Mouse (Mus musculus) liver, postnatal 0 days (tissue): ENCODE results near the gene Gse1. TPM values are rescaled to one million over a fixed set of nuclear protein-coding genes. Genes with fewer than 3 reads are reported as not detected.
A peak's percentile ranks its signal among the peaks of the same experiment; 100 is the strongest.

ENCODE experiments used
- ATAC-seq: fragments of 200-750 bp; cut with Nextera tagmentation; 2 replicates; pipeline ENCODE4 v1.8.0; 2017; ENCODE audit warnings: mild to moderate bottlenecking, moderate library complexity
- DNase-seq: peaks from one replicate; pipeline ENCODE4 v3.0.0-alpha.2; 2016
- H3K27ac ChIP-seq: fragments of 300-500 bp; sonication (generic); 2 replicates; pipeline ENCODE4 v1.5.1; 2014; ENCODE audit warnings: antibody characterized with exemption, moderate library complexity, mild to moderate bottlenecking, low read depth
- H3K27me3 ChIP-seq: fragments of 300-500 bp; sonication (generic); 2 replicates; pipeline ENCODE4 v1.6.1; 2014; ENCODE audit warnings: low read length, control low read depth, mixed read lengths; ENCODE audit not compliant: insufficient read depth
- H3K36me3 ChIP-seq: fragments of 300-500 bp; sonication (generic); replicated peaks from 2 replicates; pipeline ENCODE4 v1.6.1; 2014; ENCODE audit warnings: mild to moderate bottlenecking, control low read depth, low read length, moderate library complexity, mixed read lengths; ENCODE audit not compliant: insufficient read depth
- H3K4me1 ChIP-seq: fragments of 300-500 bp; sonication (generic); 2 replicates; pipeline ENCODE4 v1.6.1; 2014; ENCODE audit warnings: antibody characterized with exemption, mild to moderate bottlenecking, control low read depth; ENCODE audit not compliant: insufficient read depth
- H3K4me2 ChIP-seq: fragments of 300-500 bp; sonication (generic); 2 replicates; pipeline ENCODE4 v1.6.1; 2014; ENCODE audit warnings: low read depth, mild to moderate bottlenecking, low read length, moderate library complexity, mixed read lengths
- H3K4me3 ChIP-seq: fragments of 300-500 bp; sonication (generic); 2 replicates; pipeline ENCODE4 v1.5.1; 2014; ENCODE audit warnings: low read depth, low read length
- H3K9ac ChIP-seq: fragments of 300-500 bp; sonication (generic); replicated peaks from 2 replicates; pipeline ENCODE4 v1.6.1; 2014; ENCODE audit warnings: mild to moderate bottlenecking, moderate library complexity
- H3K9me3 ChIP-seq: fragments of 300-500 bp; sonication (generic); 2 replicates; pipeline ENCODE4 v1.6.1; 2016; ENCODE audit warnings: mild to moderate bottlenecking, control low read depth, low read length, mixed read lengths
- CTCF ChIP-seq: sonication (generic); IDR thresholded peaks from 2 replicates; pipeline ENCODE4 v1.5.1; 2016; ENCODE audit warnings: antibody characterized with exemption, low read depth
- EP300 ChIP-seq: IDR thresholded peaks from 2 replicates; pipeline ENCODE4 v1.6.1; 2016; ENCODE audit warnings: antibody characterized with exemption, low read depth, mild to moderate bottlenecking
- WGBS: fragments of 180-500 bp; shearing (Covaris S2); extraction: QIAGEN DNeasy Blood & Tissue Kit; methylation state at CpG from one replicate; pipeline ENCODE4 v1.1.7; 2014; ENCODE audit not compliant: insufficient replicate concordance; 5-methylcytosine and 5-hydroxymethylcytosine counted together
- polyA plus RNA-seq: library from polyadenylated mRNA; unstranded; fragments of >200 nt; fragmentation: Nextera tagmentation; extraction: Ambion mirVana; gene quantifications from 2 replicates; pipeline ENCODE4 v1.2.1, GENCODE M21; 2015

The Gse1 gene
- polyA plus RNA-seq, 1 experiment from 2014 or later: 7.7 TPM

- ATAC-seq (no peak), DNase-seq (no peak)
- Histone ChIP-seq H3K9me3 (no peaks in the 10 kb centered on the region), H3K36me3 (no peaks in the 10 kb centered on the region), H3K9ac (no peak overlapping the region), H3K4me2 (no peak overlapping the region), H3K4me3 (no peak overlapping the region), H3K27me3 (0 out of 2 replicates have a peak, but pooled peaks cover 3% of the 10 kb centered on the region), H3K4me1 (peaks cover 1% of the 10 kb centered on the region; the same call in 1 of the 2 replicates), H3K27ac (no peak overlapping the region)
- TF ChIP-seq EP300: no peak
- 86% methylated on average over 13 of the region's 13 CpGs for WGBS
Measured at GRCm38 (mm10) chr8:120259206-120259605, 30.9 kb downstream of the Gse1 start.

GRCm38 (mm10) chr8:120260677-120261076 lies 32.4 kb downstream of the Gse1 start:
- Histone ChIP-seq H3K36me3 (no peaks in the 10 kb centered on the region), H3K4me2 (no peak overlapping the region), H3K4me1 (peaks cover 11% of the 10 kb centered on the region; the same call in 1 of the 2 replicates), H3K27me3 (0 out of 2 replicates have a peak, but pooled peaks cover 3% of the 10 kb centered on the region), H3K9me3 (no peaks in the 10 kb centered on the region), H3K4me3 (no peak overlapping the region), H3K9ac (no peak overlapping the region), H3K27ac (no peak overlapping the region)
- ATAC-seq: no peak
- no peak for TF ChIP-seq EP300
- no peak for TF ChIP-seq CTCF
- WGBS: 78% methylated on average over 5 of the region's 5 CpGs
- no peak for DNase-seq

GRCm38 (mm10) chr8:120261338-120262120 lies 33.3 kb downstream of the Gse1 start:
- ATAC-seq: no peak
- Histone ChIP-seq H3K27me3 (0 out of 2 replicates have a peak, but pooled peaks cover 3% of the 10 kb centered on the region), H3K4me3 (no peak overlapping the region), H3K9ac (no peak overlapping the region), H3K9me3 (no peaks in the 10 kb centered on the region), H3K4me2 (no peak overlapping the region), H3K27ac (no peak overlapping the region), H3K4me1 (peaks cover 13% of the 10 kb centered on the region; the same call in 1 of the 2 replicates), H3K36me3 (no peaks in the 10 kb centered on the region)
- no peak for DNase-seq
- no peak for TF ChIP-seq EP300
- TF ChIP-seq CTCF: no peak
- WGBS: 53% methylated on average over 21 of the region's 21 CpGs

GRCm38 (mm10) chr8:120263879-120264278 lies 35.6 kb downstream of the Gse1 start:
- Histone ChIP-seq H3K4me1 (peaks cover 13% of the 10 kb centered on the region; the same call in 1 of the 2 replicates), H3K9ac (no peak overlapping the region), H3K27ac (no peak overlapping the region), H3K4me3 (no peak overlapping the region), H3K27me3 (0 out of 2 replicates have a peak, but pooled peaks cover 3% of the 10 kb centered on the region), H3K9me3 (no peaks in the 10 kb centered on the region), H3K36me3 (no peaks in the 10 kb centered on the region), H3K4me2 (0 out of 2 replicates have a peak overlapping the region, but pooled peaks have one; percentile 64)
- 72% methylated on average over 5 of the region's 5 CpGs for WGBS
- DNase-seq: no peak
- ATAC-seq: no peak
- TF ChIP-seq EP300 (no peak), CTCF (no peak)

- TF ChIP-seq CTCF (no peak), EP300 (no peak)
- no peaks in the 10 kb centered on the region for H3K9me3 ChIP-seq
- ATAC-seq: peak; percentile 37
- peak; percentile 50 for DNase-seq
- no peaks in the 10 kb centered on the region for H3K36me3 ChIP-seq
- peak overlapping the region; percentile 64 for H3K4me2 ChIP-seq
- H3K9ac ChIP-seq: peak overlapping the region; percentile 53
- no peak overlapping the region; the same call in 1 of the 2 replicates for H3K4me3 ChIP-seq
- H3K27me3 ChIP-seq: 0 out of 2 replicates have a peak, but pooled peaks cover 3% of the 10 kb centered on the region
- peaks cover 13% of the 10 kb centered on the region; the same call in 1 of the 2 replicates for H3K4me1 ChIP-seq
- 35% methylated on average over 13 of the region's 13 CpGs for WGBS
- H3K27ac ChIP-seq: peak overlapping the region; percentile 62; the same call in 1 of the 2 replicates
Measured at GRCm38 (mm10) chr8:120264388-120264943, 36.2 kb downstream of the Gse1 start.

GRCm38 (mm10) chr8:120264944-120265453 lies 36.7 kb downstream of the Gse1 start:
- peak overlapping the region; percentile 64 for H3K4me2 ChIP-seq
- peak overlapping the region; percentile 62; the same call in 1 of the 2 replicates for H3K27ac ChIP-seq
- peak overlapping the region; percentile 53 for H3K9ac ChIP-seq
- 18% methylated on average over 16 of the region's 16 CpGs for WGBS
- no peaks in the 10 kb centered on the region for H3K36me3 ChIP-seq
- peak; percentile 64 for ATAC-seq
- DNase-seq: peak; percentile 59
- H3K27me3 ChIP-seq: 0 out of 2 replicates have a peak, but pooled peaks cover 3% of the 10 kb centered on the region
- H3K4me1 ChIP-seq: peaks cover 13% of the 10 kb centered on the region; the same call in 1 of the 2 replicates
- H3K9me3 ChIP-seq: no peaks in the 10 kb centered on the region
- no peak overlapping the region; the same call in 1 of the 2 replicates for H3K4me3 ChIP-seq
- TF ChIP-seq CTCF: no peak
- TF ChIP-seq EP300: no peak; the same call in 1 of the 2 replicates
